Mouse (Mus musculus) liver, embryonic 15.5 days (tissue): Measurements from ENCODE around the gene Prep. TPM values are rescaled to one million over a fixed set of nuclear protein-coding genes. Genes with fewer than 3 reads are reported as not detected.
A peak's percentile ranks its signal among the peaks of the same experiment; 100 is the strongest.

Experiments
- ATAC-seq: fragments of 200-750 bp; cut with Nextera tagmentation; 2 replicates; pipeline ENCODE4 v1.8.0; 2017; ENCODE audit warnings: moderate number of reproducible peaks, mild to moderate bottlenecking, moderate library complexity; ENCODE audit not compliant: insufficient read depth
- H3K27ac ChIP-seq: fragments of 300-500 bp; sonication (generic); replicated peaks from 2 replicates; pipeline ENCODE4 v1.5.1; 2015; ENCODE audit warnings: mild to moderate bottlenecking, inconsistent platforms
- H3K27me3 ChIP-seq: fragments of 300-500 bp; sonication (generic); 2 replicates; pipeline ENCODE4 v1.6.1; 2015; ENCODE audit warnings: mild to moderate bottlenecking, inconsistent platforms
- H3K36me3 ChIP-seq: fragments of 300-500 bp; sonication (generic); replicated peaks from 2 replicates; pipeline ENCODE4 v1.6.1; 2015; ENCODE audit warnings: moderate library complexity, mild to moderate bottlenecking, inconsistent platforms
- H3K4me1 ChIP-seq: fragments of 300-500 bp; sonication (generic); replicated peaks from 2 replicates; pipeline ENCODE4 v1.6.1; 2015; ENCODE audit warnings: inconsistent platforms
- H3K4me2 ChIP-seq: fragments of 300-500 bp; sonication (generic); 2 replicates; pipeline ENCODE4 v1.6.1; 2015; ENCODE audit warnings: moderate library complexity, mild to moderate bottlenecking, inconsistent platforms
- H3K4me3 ChIP-seq: fragments of 300-500 bp; sonication (generic); replicated peaks from 2 replicates; pipeline ENCODE4 v1.5.1; 2015; ENCODE audit warnings: mild to moderate bottlenecking, inconsistent platforms
- H3K9ac ChIP-seq: fragments of 300-500 bp; sonication (generic); 2 replicates; pipeline ENCODE4 v1.6.1; 2015; ENCODE audit warnings: moderate library complexity, mild to moderate bottlenecking, inconsistent platforms
- H3K9me3 ChIP-seq: fragments of 300-500 bp; sonication (generic); replicated peaks from 2 replicates; pipeline ENCODE4 v1.6.1; 2016; ENCODE audit warnings: inconsistent platforms
- WGBS: fragments of 180-500 bp; shearing (Covaris S2); methylation state at CpG from one replicate; pipeline ENCODE4 v1.1.7; 2015; ENCODE audit warnings: mixed read lengths; ENCODE audit not compliant: insufficient replicate concordance; 5-methylcytosine and 5-hydroxymethylcytosine counted together
- polyA plus RNA-seq: library from polyadenylated mRNA; unstranded; fragments of >200 nt; fragmentation: Nextera tagmentation; extraction: Ambion mirVana; gene quantifications from 2 replicates; pipeline ENCODE4 v1.2.1, GENCODE M21; 2015

Gene Prep
- polyA plus RNA-seq: 8.9 and 9.2 TPM in 2 replicates

DNA sequence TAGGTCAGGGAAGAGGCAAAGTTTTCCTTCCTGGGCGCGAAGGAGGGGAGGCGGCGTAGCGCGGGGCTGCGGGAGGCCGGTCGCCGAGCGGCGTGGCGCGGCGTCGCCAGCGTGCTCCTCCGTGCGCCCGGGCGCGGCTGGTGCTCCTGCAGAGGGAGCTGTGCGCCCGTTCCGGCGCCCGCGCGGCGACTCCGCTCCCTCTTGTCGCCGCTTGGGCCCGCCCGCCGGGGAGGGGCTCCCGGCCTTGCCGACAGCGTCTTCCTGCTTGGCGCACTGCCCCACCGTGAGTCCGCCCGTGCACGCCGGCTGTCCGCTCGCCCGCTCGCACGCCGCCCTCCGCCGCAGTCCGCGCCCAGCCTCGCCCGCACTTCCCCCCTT is at the start of gene Prep:
Gene Prep (plus strand): TSS at position 273 of the 378 bp plus-strand sequence.
- Histone ChIP-seq H3K4me1 (peaks cover 65% of the 10 kb centered on the region), H3K27me3 (no peaks in the 10 kb centered on the region), H3K4me3 (peak within 1 kb of the TSS; percentile 81), H3K36me3 (no peaks in the 10 kb centered on the region), H3K4me2 (peak within 1 kb of the TSS; percentile 87), H3K9ac (peak within 1 kb of the TSS; percentile 76), H3K9me3 (no peaks in the 10 kb centered on the region), H3K27ac (peak within 1 kb of the TSS; percentile 61)
- WGBS: 0% methylated on average over 56 of the region's 57 CpGs
- ATAC-seq: peak; percentile 86

- peak overlapping the region; percentile 41 for H3K4me2 ChIP-seq
- H3K9ac ChIP-seq: no peak overlapping the region
- H3K36me3 ChIP-seq: no peaks in the 10 kb centered on the region
- no peaks in the 10 kb centered on the region for H3K27me3 ChIP-seq
- no peaks in the 10 kb centered on the region for H3K9me3 ChIP-seq
- no peaks in the 10 kb centered on the region for H3K4me1 ChIP-seq
- WGBS: 80% methylated on average over 13 of the region's 13 CpGs
- peak overlapping the region; percentile 51 for H3K27ac ChIP-seq
- ATAC-seq: no peak
- no peak overlapping the region for H3K4me3 ChIP-seq
These were observed 49.7 kb upstream of the Prep start for GRCm38 (mm10) chr10:45017352-45017751.

DNA sequence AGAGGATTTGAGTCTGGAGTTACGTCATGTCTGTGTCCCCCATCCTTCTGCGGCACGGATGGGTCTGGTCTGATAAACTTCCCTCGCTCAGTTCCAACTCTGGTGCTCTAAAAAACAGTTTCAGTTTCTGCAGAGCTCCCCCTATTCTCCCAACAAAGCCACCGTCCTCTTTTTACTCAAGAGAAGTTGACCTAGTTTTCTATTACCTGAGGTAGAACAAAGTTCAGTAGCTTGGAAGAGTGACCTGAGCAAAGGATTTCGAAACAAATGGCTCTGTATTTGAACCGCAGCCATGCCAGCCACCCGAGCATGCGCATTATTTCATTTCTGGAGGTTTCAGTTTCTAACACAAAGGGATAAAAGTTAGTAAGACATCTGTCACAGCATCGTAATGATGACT is 49.2 kb upstream of the Prep start:
- 66% methylated on average over 10 of the region's 10 CpGs for WGBS
- Histone ChIP-seq H3K36me3 (no peaks in the 10 kb centered on the region), H3K4me1 (no peaks in the 10 kb centered on the region), H3K9ac (no peak overlapping the region), H3K4me2 (peak overlapping the region; percentile 41), H3K4me3 (no peak overlapping the region), H3K27ac (peak overlapping the region; percentile 51), H3K9me3 (no peaks in the 10 kb centered on the region), H3K27me3 (no peaks in the 10 kb centered on the region)
- ATAC-seq: peak; percentile 54; the same call in 1 of the 2 replicates

DNA sequence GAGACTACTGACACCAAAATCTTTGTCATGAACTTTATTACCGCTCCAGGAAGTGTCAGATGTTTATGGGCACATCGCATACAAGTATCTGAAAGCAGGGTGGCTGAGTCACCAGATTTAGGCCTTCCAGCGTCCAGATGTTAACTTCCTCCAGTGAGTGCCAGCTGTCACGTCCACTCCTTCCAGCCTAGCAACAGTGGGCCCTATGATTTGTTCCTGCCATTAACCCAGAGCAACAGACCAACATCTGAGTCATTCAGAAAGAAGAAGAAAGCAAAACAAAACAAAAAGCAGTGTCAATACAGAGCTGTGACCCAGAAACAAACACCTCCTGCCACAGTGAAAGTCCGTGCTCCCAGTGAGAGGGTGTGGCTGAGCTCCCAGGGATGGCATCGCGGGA is 47.6 kb upstream of the Prep start:
- Histone ChIP-seq H3K27ac (no peak overlapping the region), H3K4me2 (no peak overlapping the region), H3K4me1 (no peaks in the 10 kb centered on the region), H3K36me3 (no peaks in the 10 kb centered on the region), H3K4me3 (no peak overlapping the region), H3K9ac (no peak overlapping the region), H3K27me3 (no peaks in the 10 kb centered on the region; the same call in 1 of the 2 replicates), H3K9me3 (no peaks in the 10 kb centered on the region)
- ATAC-seq: no peak
- 49% methylated on average over 7 of the region's 7 CpGs for WGBS

DNA sequence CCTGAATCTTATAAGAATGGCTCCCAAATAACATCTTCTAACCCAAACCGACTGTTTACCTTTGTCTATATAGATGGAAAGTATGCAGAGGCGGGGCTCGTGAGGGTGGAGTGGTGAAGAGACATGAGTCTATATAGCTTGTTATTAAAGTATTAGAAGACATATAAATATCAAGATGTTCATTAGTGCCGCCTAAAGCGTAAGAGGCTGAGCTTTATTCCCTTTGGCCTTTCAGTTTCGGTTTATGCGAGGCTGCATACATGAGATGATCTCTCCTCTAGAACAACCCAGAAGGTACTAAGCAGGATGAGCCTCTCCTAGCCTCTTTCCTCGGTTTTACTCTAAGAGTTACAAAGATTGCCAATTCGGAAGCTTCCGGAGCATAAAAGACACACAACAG is 47.2 kb upstream of the Prep start:
- Histone ChIP-seq H3K27me3 (no peaks in the 10 kb centered on the region; the same call in 1 of the 2 replicates), H3K9ac (no peak overlapping the region), H3K27ac (no peak overlapping the region), H3K4me1 (no peaks in the 10 kb centered on the region), H3K4me2 (no peak overlapping the region), H3K4me3 (no peak overlapping the region), H3K9me3 (no peaks in the 10 kb centered on the region), H3K36me3 (no peaks in the 10 kb centered on the region)
- ATAC-seq: no peak
- WGBS: 70% methylated on average over 10 of the region's 10 CpGs

DNA sequence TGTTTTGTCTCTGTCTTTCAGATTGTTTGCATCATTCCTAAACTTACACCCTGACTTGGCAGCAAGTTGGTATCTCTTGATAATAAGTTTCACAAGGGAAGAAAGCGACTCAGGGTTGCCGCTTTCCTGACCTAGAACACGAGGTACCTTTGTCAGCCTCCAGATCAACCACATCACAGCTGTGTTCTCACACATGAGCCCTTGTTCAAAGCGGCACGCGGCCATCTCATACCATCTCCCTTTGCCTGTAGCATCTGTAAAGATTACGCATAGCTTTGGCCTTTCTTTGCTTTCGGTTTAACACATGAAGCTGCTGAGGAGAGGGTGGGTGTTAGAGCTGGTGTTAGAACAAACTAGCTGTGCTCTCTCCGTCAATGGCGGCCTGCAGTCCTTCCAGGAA is 46.7 kb upstream of the Prep start:
- Histone ChIP-seq H3K9me3 (no peaks in the 10 kb centered on the region), H3K27me3 (no peaks in the 10 kb centered on the region; the same call in 1 of the 2 replicates), H3K4me3 (no peak overlapping the region), H3K9ac (no peak overlapping the region), H3K27ac (no peak overlapping the region), H3K4me1 (no peaks in the 10 kb centered on the region), H3K4me2 (no peak overlapping the region), H3K36me3 (no peaks in the 10 kb centered on the region)
- no peak for ATAC-seq
- whole genome bisulfite sequencing: 74% methylated on average over 10 of the region's 10 CpGs

GRCm38 (mm10) chr10:45025184-45025583 is 41.8 kb upstream of the Prep start:
- no peaks in the 10 kb centered on the region for H3K9me3 ChIP-seq
- no peaks in the 10 kb centered on the region for H3K36me3 ChIP-seq
- H3K27ac ChIP-seq: no peak overlapping the region
- no peak for ATAC-seq
- no peak overlapping the region for H3K9ac ChIP-seq
- H3K4me2 ChIP-seq: no peak overlapping the region
- no peaks in the 10 kb centered on the region; the same call in 1 of the 2 replicates for H3K27me3 ChIP-seq
- no peaks in the 10 kb centered on the region for H3K4me1 ChIP-seq
- no peak overlapping the region for H3K4me3 ChIP-seq
- WGBS: 50% methylated on average over 4 of the region's 4 CpGs

DNA sequence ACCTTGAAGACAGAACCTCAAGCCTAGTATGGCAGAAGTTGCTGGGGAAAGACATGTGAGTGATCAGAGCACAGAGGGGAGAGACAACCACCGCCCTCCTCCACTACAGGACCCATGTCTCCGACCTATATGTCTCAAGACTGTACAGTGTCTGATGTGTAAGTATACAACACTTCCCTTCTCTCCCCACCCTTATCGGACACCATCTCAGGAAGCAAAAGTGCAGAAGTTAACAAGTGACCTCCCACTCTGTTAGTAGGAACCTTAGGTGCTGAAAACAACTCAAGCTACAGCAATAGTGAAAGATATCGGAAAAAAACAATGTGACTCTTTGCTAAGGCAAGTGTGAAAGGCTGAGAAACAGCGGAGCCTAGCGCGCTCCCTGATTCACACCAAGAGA is 40.1 kb upstream of the Prep start:
- Histone ChIP-seq H3K4me1 (no peaks in the 10 kb centered on the region), H3K9me3 (no peaks in the 10 kb centered on the region), H3K27ac (no peak overlapping the region), H3K4me3 (no peak overlapping the region), H3K9ac (no peak overlapping the region), H3K4me2 (no peak overlapping the region), H3K36me3 (no peaks in the 10 kb centered on the region), H3K27me3 (no peaks in the 10 kb centered on the region; the same call in 1 of the 2 replicates)
- no peak for ATAC-seq
- WGBS: 62% methylated on average over 7 of the region's 7 CpGs

DNA sequence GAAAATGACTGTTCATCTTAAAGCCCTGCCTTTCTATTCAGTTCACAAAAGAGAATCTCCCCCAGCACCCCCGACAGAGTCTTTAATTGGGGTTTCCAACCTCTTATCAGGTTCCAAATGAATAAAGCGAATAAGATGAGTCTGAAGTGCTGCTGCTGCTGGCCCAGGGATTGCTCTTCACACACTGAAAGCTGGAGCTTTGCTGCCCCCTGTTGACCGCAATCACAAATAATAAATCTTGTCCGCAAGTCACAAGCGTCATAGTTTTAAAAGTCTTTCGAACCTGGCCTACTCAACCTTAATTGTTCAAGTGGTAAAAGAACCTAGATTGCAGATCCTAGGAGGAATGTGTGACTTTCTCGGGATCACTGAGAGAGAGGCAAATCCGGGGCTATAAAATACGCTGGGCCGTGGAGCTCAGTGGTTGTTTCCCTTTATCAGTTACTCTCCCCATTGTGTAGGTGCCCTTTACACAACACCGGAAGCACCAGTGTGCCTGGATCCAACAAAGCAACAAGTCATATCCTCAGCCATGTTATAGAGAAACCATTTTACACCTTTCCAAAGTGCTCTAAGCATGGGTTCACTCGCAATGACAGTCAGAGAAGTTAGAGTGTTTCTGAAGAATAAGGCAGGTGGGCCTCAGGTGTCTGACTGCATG is 21.6 kb upstream of the Prep start:
- ATAC-seq: no peak
- no peak overlapping the region for H3K4me2 ChIP-seq

DNA sequence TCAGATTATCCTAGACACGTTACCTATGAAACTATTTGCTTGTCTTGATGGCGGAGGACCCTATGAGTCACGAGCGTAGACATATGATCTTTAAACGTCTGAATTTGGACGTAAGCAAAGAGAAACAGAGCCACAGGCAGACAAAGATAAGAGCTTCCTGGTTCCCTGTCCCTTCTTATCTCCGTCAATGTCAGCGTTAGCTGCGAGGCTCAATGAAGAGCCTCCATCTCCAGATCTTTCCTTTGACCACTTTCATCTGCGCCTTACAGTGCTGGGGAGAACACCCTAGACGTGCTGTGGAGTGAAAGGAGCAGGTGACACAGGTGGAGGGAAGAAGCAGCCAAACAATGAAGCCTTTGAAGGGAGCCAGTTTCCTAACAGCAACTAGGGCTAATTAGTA is 18.8 kb upstream of the Prep start:
- H3K36me3 ChIP-seq: no peaks in the 10 kb centered on the region
- H3K9ac ChIP-seq: no peak overlapping the region
- H3K4me1 ChIP-seq: peaks cover 15% of the 10 kb centered on the region
- H3K4me3 ChIP-seq: peak overlapping the region; percentile 6
- H3K4me2 ChIP-seq: peak overlapping the region; percentile 50
- H3K27ac ChIP-seq: peak overlapping the region; percentile 31
- H3K9me3 ChIP-seq: no peaks in the 10 kb centered on the region
- WGBS: 4% methylated on average over 11 of the region's 11 CpGs
- H3K27me3 ChIP-seq: no peaks in the 10 kb centered on the region
- ATAC-seq: peak; percentile 62

More for the DNA sequence above, 21.6 kb upstream of the Prep start:
- no peaks in the 10 kb centered on the region for H3K9me3 ChIP-seq
- H3K9ac ChIP-seq: no peak overlapping the region
- peaks cover 15% of the 10 kb centered on the region for H3K4me1 ChIP-seq
- no peaks in the 10 kb centered on the region for H3K36me3 ChIP-seq
- WGBS: 23% methylated on average over 12 of the region's 12 CpGs
- no peak overlapping the region for H3K27ac ChIP-seq
- no peaks in the 10 kb centered on the region for H3K27me3 ChIP-seq
- no peak overlapping the region for H3K4me3 ChIP-seq

GRCm38 (mm10) chr10:45048622-45049021 is 18.4 kb upstream of the Prep start:
- Histone ChIP-seq H3K9ac (no peak overlapping the region), H3K9me3 (no peaks in the 10 kb centered on the region), H3K4me1 (peaks cover 15% of the 10 kb centered on the region), H3K4me2 (peak overlapping the region; percentile 50), H3K36me3 (no peaks in the 10 kb centered on the region), H3K27ac (peak overlapping the region; percentile 31; the same call in 1 of the 2 replicates), H3K4me3 (peak overlapping the region; percentile 6; the same call in 1 of the 2 replicates), H3K27me3 (no peaks in the 10 kb centered on the region)
- no peak; the same call in 1 of the 2 replicates for ATAC-seq
- 30% methylated on average over 11 of the region's 11 CpGs for WGBS
